Mouse (Mus musculus) heart, postnatal 0 days (tissue): ENCODE data around the gene Trove2. TPM values are rescaled to one million over a fixed set of nuclear protein-coding genes. Genes with fewer than 3 reads are reported as not detected.

Experiments
- ATAC-seq: fragments of 200-750 bp; cut with Nextera tagmentation; 2 replicates; pipeline ENCODE4 v1.8.0; 2017; ENCODE audit warnings: low read depth, moderate number of reproducible peaks, moderate library complexity; ENCODE audit not compliant: insufficient read depth
- DNase-seq: peaks from one replicate; pipeline ENCODE4 v3.0.0-alpha.2; 2016; ENCODE audit warnings: low spot score
- H3K27ac ChIP-seq: fragments of 300-500 bp; sonication (generic); 2 replicates; pipeline ENCODE4 v1.5.1; 2014; ENCODE audit warnings: low read depth, mild to moderate bottlenecking
- H3K27me3 ChIP-seq: fragments of 300-500 bp; sonication (generic); 2 replicates; pipeline ENCODE4 v1.6.1; 2014; ENCODE audit warnings: low read length, mixed read lengths; ENCODE audit not compliant: control insufficient read depth, insufficient read depth
- H3K36me3 ChIP-seq: fragments of 300-500 bp; sonication (generic); replicated peaks from 2 replicates; pipeline ENCODE4 v1.6.1; 2014; ENCODE audit warnings: low read length, mixed read lengths; ENCODE audit not compliant: control insufficient read depth, insufficient read depth
- H3K4me1 ChIP-seq: fragments of 300-500 bp; sonication (generic); 2 replicates; pipeline ENCODE4 v1.6.1; 2014; ENCODE audit warnings: antibody characterized with exemption; ENCODE audit not compliant: control insufficient read depth, insufficient read depth
- H3K4me2 ChIP-seq: fragments of 300-500 bp; sonication (generic); 2 replicates; pipeline ENCODE4 v1.6.1; 2014; ENCODE audit warnings: low read depth, mild to moderate bottlenecking, low read length, moderate library complexity
- H3K4me3 ChIP-seq: fragments of 300-500 bp; sonication (generic); 2 replicates; pipeline ENCODE4 v1.5.1; 2014; ENCODE audit warnings: low read depth, low read length
- H3K9ac ChIP-seq: fragments of 300-500 bp; sonication (generic); replicated peaks from 2 replicates; pipeline ENCODE4 v1.6.1; 2014; ENCODE audit warnings: low read depth, low read length, mixed read lengths
- H3K9me3 ChIP-seq: fragments of 300-500 bp; sonication (generic); replicated peaks from 2 replicates; pipeline ENCODE4 v1.6.1; 2016; ENCODE audit warnings: low read length; ENCODE audit not compliant: control insufficient read depth
- CTCF ChIP-seq: IDR thresholded peaks from 2 replicates; pipeline ENCODE4 v1.5.1; 2016; ENCODE audit warnings: antibody characterized with exemption, control low read depth, low read depth
- EP300 ChIP-seq: IDR thresholded peaks from 2 replicates; pipeline ENCODE4 v1.6.1; 2016; ENCODE audit warnings: antibody characterized with exemption, low read depth
- WGBS: fragments of 180-500 bp; shearing (Covaris S2); extraction: QIAGEN DNeasy Blood & Tissue Kit; methylation state at CpG from one replicate; pipeline ENCODE4 v1.1.7; 2014; 5-methylcytosine and 5-hydroxymethylcytosine counted together
- polyA plus RNA-seq: library from polyadenylated mRNA; unstranded; fragments of >200 nt; fragmentation: Nextera tagmentation; extraction: Ambion mirVana; gene quantifications from 2 replicates; pipeline ENCODE4 v1.2.1, GENCODE M21; 2015
- total RNA-seq: library from RNA; depleted of rRNA; stranded (reverse); fragments of >200 nt; gene quantifications from 2 replicates; pipeline ENCODE4 v1.2.3, GENCODE M21; 2014; ENCODE audit warnings: low replicate concordance

Trove2 gene
- total and polyA plus RNA-seq, 2 experiments from 2014 or later, result 8.6 to 13.1 TPM

GRCm38 (mm10) chr1:143803537-143803936 is 26.7 kb upstream of the Trove2 start:
- TF ChIP-seq CTCF (peak; percentile 60), EP300 (no peak)
- DNase-seq, result peak; percentile 74
- Histone ChIP-seq H3K36me3 (0 out of 2 replicates have a peak, but pooled peaks cover 9% of the 10 kb centered on the region), H3K9ac (no peak overlapping the region), H3K4me1 (no peaks in the 10 kb centered on the region), H3K27me3 (no peaks in the 10 kb centered on the region), H3K9me3 (no peaks in the 10 kb centered on the region), H3K4me2 (no peak overlapping the region), H3K4me3 (no peak overlapping the region), H3K27ac (no peak overlapping the region)
- 23% methylated on average over 4 of the region's 4 CpGs for WGBS
- ATAC-seq, result 0 out of 2 replicates have a peak, but pooled peaks have one; percentile 49

GRCm38 (mm10) chr1:143788584-143789227 is 11.8 kb upstream of the Trove2 start:
- Histone ChIP-seq H3K9ac (no peak overlapping the region), H3K4me2 (no peak overlapping the region), H3K4me1 (no peaks in the 10 kb centered on the region), H3K36me3 (no peaks in the 10 kb centered on the region; the same call in 1 of the 2 replicates), H3K9me3 (no peaks in the 10 kb centered on the region), H3K4me3 (no peak overlapping the region), H3K27ac (no peak overlapping the region), H3K27me3 (no peaks in the 10 kb centered on the region)
- DNase-seq, result no peak
- no peak for ATAC-seq
- TF ChIP-seq EP300 (no peak), CTCF (peak; percentile 51)
- 82% methylated on average over 2 of the region's 2 CpGs for whole genome bisulfite sequencing

GRCm38 (mm10) chr1:143777558-143778218 is 820 bp upstream of the Trove2 start:
- peak; percentile 5; the same call in 1 of the 2 replicates for ATAC-seq
- TF ChIP-seq CTCF (no peak), EP300 (no peak)
- under 1% methylated on average over 39 of the region's 39 CpGs for WGBS
- peak overlapping the region; percentile 90 for H3K4me2 ChIP-seq
- H3K4me1 ChIP-seq, result peaks cover 18% of the 10 kb centered on the region
- H3K9ac ChIP-seq, result peak overlapping the region; percentile 74
- no peaks in the 10 kb centered on the region for H3K9me3 ChIP-seq
- H3K27me3 ChIP-seq, result no peaks in the 10 kb centered on the region
- DNase-seq, result no peak
- no peaks in the 10 kb centered on the region for H3K36me3 ChIP-seq
- H3K27ac ChIP-seq, result peak overlapping the region; percentile 75
- H3K4me3 ChIP-seq, result peak overlapping the region; percentile 82

GRCm38 (mm10) chr1:143773909-143774308 is 3.0 kb downstream of the Trove2 start:
- Histone ChIP-seq H3K9ac (no peak overlapping the region), H3K4me2 (peak overlapping the region; percentile 55; the same call in 1 of the 2 replicates)
- ATAC-seq, result no peak

GRCm38 (mm10) chr1:143773082-143773481 is 3.8 kb downstream of the Trove2 start:
- Histone ChIP-seq H3K36me3 (peaks cover 15% of the 10 kb centered on the region; the same call in 1 of the 2 replicates), H3K9me3 (no peaks in the 10 kb centered on the region), H3K27me3 (no peaks in the 10 kb centered on the region), H3K4me1 (peaks cover 13% of the 10 kb centered on the region), H3K4me3 (peak overlapping the region; percentile 30), H3K9ac (no peak overlapping the region; the same call in 1 of the 2 replicates), H3K27ac (no peak overlapping the region), H3K4me2 (peak overlapping the region; percentile 55)
- WGBS, result 31% methylated on average over 7 of the region's 7 CpGs
- TF ChIP-seq CTCF, result no peak
- no peak for TF ChIP-seq EP300
- peak; percentile 39 for DNase-seq
- no peak for ATAC-seq

More at GRCm38 (mm10) chr1:143773909-143774308, 3.0 kb downstream of the Trove2 start:
- WGBS, result 28% methylated on average over 6 of the region's 6 CpGs
- H3K4me3 ChIP-seq, result 0 out of 2 replicates have a peak overlapping the region, but pooled peaks have one; percentile 30
- H3K36me3 ChIP-seq, result peaks cover 12% of the 10 kb centered on the region; the same call in 1 of the 2 replicates
- TF ChIP-seq CTCF, result no peak
- TF ChIP-seq EP300, result no peak
- DNase-seq, result peak; percentile 34
- no peaks in the 10 kb centered on the region for H3K9me3 ChIP-seq
- H3K4me1 ChIP-seq, result peaks cover 18% of the 10 kb centered on the region
- no peaks in the 10 kb centered on the region for H3K27me3 ChIP-seq
- no peak overlapping the region for H3K27ac ChIP-seq
